Mouse (Mus musculus) urinary bladder, postnatal 36 days (tissue): ENCODE data around the gene Mkks.
"Not testable (repeated sequence)": the region's sequence is repeated elsewhere in the genome, so short reads cannot be mapped to it uniquely, and the experiment has no call there.

Source experiments
- DNase-seq, 2 experiments: peaks; one replicate each; pipeline ENCODE4 v3.0.0; 2022; ENCODE audit warnings: low spot score in 2 of 2, mixed read lengths in 1 of 2

Gene Mkks

GRCm38 (mm10) chr2:136891068-136891950 is at the start of gene Mkks, which contains the start of the genes Slx4ip and AL731706.1:
TSS of gene Mkks (minus strand) at chr2:136891389.
TSS of gene Slx4ip (plus strand) at chr2:136891218.
TSS of gene AL731706.1 (minus strand) at chr2:136891389.
- peak; percentile 99 to 100 for DNase-seq

- no peak for DNase-seq
Observed at GRCm38 (mm10) chr2:136938249-136938648, 47.1 kb upstream of the Mkks start.

GRCm38 (mm10) chr2:136936391-136937288 is 45.5 kb upstream of the Mkks start:
- DNase-seq = no peak

DNA sequence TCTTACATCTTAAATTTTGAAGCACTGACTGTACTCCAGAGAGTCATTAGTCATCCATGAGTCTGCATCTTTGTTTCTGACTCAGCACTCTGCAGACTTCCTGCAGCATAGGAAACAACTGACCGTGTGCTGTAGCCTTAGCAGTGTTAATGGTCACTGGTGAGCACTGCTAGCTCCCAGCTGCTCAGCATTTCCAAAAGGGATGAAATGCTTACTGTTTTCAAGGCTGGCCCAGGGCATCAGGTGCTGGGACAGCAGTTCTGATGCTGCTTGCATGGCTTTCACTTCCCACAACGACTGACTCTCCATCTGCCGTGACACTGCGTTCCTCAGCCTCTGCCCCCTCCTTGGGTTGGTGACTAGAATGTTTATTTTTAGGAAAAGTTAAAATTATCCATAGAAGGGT is 29.8 kb upstream of the Mkks start:
- no peak for DNase-seq

GRCm38 (mm10) chr2:136920257-136920993 is 29.2 kb upstream of the Mkks start:
- DNase-seq = no peak

DNA sequence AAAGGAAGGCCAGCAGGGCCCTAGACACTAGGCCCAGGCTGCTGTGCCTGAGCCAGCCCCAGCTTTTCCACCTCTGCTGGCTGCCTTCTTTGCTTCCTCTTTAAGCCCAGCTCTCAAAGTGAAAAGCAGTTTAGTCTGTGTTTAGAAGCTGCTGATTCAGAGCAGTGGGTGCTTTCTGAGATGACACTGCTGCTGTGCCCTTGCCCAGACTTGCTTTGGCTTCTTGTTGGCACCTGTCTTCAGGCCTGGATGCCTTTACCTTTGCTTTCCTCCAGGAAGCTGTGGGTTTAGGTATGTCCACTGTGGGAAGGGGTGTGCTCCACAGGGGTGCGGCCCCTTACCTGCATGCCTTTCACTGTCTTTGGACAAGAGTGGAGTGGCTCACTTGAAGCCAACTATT is 28.2 kb upstream of the Mkks start:
- DNase-seq = peak; percentile 71 to 72

DNA sequence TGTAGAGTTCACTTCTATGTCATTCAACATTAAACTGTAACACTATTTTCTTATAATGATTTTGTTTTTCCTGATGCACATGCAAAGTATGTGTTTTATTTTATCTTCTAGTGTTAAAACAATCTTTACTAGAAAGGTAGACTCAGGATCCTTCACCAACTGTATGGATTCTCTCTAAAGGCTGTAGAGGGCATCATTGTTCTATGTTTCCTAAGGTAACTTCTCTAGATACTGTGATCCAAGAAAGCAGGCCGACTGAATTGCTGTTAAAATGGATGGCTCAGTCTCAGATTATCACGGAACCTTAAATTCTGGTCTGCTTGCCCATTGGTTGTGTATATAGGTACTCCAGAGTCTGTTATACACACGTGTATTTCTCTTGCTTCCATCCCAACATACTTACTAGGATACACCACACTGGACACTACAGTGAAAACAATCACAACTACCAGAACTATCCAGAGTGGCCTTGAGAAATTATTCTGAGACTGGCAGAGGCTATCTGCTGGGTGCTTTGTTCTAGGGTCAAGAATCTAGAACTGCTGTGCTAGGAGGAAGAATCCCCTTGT is 23.2 kb upstream of the Mkks start:
- DNase-seq = no peak

- no peak for DNase-seq
Observed at GRCm38 (mm10) chr2:136913021-136913420, 21.8 kb upstream of the Mkks start.

DNA sequence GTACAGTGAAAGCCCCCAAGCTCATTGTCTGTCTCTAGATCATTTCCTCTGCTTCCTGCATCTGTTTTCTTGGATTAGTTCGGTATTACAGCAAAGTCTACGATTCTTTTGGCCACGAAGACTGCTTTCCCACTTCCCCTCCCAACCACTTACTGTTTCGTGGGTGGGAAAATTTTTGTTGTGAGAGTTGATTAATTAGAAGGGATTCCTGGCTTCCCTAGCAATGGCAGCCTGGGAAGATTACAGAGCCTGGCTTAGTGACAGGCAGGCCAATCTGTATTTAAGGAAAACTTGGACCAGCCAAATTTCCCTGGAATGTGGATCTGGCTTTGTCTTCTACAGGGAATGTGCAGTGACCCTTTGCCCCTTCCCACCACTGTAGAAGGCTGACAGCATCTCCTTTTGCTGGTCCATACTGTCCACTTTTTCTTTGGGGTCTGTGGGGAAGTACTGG is 20.8 kb upstream of the Mkks start:
- no peak for DNase-seq

- no peak for DNase-seq
Observed at GRCm38 (mm10) chr2:136909298-136909697, 18.1 kb upstream of the Mkks start.

DNA sequence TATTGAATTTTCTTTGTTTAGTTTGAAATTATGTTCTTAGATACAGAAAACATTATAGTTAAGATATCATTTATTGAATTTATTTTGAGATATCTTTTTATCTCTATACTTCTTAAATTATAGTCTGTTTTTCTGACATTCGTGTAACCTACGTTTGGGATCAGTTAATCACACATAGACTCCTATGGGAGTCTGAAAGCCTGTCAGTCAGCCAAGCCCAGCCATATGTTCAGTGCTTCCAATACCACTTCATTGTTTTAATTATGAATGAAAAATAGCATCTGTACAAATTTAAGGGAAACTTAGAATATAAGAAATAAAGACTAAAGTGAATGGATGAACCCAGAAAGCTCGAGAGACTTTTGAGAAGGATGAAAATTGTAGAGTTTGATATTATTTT is 17.4 kb upstream of the Mkks start:
- no peak for DNase-seq

DNA sequence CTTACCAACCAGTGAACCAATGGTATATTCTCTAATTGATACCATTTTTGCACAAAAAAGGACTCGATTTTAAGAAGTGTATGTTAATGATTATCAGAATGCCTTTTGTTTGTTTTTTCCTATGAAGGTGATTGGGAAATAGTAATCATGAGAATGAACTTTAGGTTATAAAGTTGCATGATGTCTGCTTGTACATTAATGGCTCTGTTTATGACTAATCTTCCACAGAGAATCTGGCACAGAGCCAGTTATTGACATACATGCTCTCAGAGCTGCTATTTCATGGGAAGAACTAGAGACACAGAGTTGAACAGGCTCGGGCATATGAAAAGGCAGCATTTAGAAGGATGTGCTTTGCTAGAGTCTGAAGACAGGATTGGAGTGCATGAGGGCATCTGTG is 4.9 kb upstream of the Mkks start:
- no peak for DNase-seq

DNA sequence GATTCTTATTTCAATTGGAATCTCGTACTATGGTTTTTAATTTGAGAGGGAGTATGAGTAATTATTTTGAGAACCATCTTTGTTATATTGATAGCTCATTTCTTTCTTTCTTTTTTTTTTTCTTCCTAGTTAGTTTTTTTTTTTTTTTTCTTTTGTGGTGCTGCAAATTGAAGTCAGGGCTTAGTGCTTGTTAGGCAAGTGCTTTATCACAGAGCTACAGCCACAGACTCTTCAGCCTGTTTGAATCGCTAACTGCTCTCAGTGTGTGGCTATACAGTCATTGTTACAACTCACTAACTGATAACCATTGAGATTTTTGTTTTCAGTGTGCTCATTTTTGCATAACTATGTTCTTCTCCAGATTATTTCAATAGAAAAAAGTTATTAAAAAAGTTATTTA is 3.3 kb upstream of the Mkks start:
- no peak for DNase-seq

DNA sequence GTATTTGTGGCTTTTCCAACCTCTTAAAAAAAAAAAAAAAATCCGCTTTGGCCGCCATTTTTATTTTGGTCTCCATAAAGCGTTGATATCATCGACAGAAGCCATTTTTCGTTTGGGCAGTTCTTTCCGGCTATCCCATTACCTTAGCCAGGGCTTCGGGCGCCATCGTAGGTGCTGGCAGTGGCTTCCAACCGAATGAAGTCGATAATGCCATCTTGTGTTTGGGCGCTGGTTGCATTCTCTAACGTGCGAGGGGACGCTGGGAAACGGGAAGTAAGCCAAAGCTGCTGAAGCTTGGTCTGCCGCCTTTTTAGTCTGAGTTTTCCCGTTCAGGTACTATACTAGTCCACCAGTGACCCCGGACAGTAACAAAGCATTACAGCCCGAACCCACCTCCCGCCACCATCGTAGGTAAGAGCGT is 772 bp upstream of the Mkks start:
- peak; percentile 93 to 97 for DNase-seq

DNA sequence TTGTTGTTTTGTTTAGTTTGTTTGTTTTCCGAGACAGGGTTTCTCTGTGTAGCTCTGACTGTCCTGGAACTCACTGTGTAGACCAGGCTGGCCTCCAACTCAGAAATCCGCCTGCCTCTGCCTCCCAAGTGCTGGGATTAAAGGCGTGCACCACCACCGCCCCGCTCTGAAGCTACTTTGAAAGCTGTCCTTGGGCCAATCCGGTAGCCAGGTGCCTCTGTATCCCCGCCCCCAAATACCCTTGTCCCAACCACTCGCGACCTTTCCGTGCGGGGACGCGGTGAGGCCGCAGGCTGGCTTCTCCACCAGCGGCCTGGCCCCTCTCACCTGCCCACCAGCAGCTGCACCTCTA is 497 bp downstream of the Mkks start:
- not testable (repeated sequence) for DNase-seq

DNA sequence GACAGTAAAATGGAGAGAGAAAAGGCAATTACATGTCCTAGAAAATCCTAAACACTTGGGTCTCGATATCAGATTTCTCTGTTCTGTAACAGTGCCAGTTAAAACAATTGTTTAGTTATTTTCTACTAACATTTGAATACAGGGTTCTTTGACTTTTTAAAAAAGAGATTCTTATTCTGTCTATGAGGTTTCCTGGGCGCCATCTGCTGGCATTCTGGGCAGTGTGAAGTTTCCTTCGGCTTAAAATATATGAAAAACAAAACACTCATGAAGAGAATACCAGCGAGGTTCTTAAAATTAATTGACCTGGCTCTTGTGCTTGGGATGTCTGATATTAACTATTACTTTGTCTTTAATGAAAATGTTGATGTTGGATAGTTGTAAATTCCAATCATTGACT is 4.3 kb downstream of the Mkks start:
- peak in 1 of 2 experiments; percentile 39 for DNase-seq

- DNase-seq = no peak
Observed at GRCm38 (mm10) chr2:136885579-136885978, 5.6 kb downstream of the Mkks start, which contains the start of gene AL731706.2. TSS of gene AL731706.2 (minus strand) at chr2:136885679.

DNA sequence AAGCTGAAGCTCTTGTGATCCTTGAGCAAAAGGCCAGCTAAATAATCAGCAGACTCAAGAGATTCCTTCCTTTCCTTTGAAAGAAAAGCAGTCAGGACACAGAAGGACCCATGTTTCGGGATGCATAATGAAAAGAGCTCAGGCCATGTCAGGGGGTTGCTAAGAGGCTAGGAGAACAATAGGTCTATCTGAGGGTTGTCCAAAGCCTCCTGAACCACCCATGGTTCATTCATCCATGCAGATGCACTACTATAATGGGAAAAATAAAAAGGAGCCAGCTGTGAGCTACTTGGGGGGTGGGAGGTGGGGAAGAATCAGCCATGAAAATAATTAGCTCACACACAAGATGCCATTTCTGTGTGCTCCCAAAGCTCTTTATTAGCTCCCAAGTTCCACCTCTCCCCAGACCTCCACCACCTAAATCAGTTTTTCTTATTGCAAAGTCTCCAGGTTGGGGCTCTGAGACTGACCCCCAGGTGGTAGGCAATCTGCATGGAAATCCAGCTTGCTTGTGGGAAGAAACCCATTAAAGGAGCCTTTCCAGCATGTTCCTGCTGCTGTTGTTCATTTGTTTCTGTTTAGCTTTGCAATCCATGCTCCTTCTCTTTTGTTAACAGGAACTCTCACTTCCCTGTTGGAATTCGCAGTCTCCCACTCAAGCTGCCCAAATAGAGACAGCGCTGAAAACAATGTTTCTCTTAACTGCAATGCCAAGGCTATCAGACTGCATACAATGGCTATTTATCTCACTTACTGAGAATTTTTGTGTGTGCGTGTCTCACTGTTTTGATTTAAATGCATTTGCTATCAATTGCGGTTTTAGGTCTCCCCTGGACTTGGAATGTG is 36.4 kb downstream of the Mkks start:
- DNase-seq = no peak

- no peak for DNase-seq
Observed at GRCm38 (mm10) chr2:136850366-136850765, 40.8 kb downstream of the Mkks start.

DNA sequence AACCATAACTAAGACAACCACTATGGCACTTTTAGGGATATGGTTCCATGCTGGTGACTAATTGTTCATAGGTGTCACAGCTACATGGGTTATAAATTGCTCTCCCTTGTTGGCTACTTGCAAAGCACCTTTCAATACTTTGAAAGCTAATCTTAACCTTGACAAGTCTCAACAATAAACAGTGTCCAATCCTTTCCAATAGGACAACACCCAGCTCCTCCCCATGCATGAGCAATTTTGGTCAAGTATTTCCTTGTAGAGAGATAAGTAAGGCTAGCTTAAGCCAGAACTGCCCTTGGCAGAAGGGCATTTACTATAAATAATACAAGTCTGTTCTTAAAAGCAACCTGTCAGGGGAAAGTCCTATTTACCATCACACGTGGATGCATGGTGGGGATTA is 53.2 kb downstream of the Mkks start:
- peak in 1 of 2 experiments; percentile 6 for DNase-seq
